In the genomic region with DNA sequence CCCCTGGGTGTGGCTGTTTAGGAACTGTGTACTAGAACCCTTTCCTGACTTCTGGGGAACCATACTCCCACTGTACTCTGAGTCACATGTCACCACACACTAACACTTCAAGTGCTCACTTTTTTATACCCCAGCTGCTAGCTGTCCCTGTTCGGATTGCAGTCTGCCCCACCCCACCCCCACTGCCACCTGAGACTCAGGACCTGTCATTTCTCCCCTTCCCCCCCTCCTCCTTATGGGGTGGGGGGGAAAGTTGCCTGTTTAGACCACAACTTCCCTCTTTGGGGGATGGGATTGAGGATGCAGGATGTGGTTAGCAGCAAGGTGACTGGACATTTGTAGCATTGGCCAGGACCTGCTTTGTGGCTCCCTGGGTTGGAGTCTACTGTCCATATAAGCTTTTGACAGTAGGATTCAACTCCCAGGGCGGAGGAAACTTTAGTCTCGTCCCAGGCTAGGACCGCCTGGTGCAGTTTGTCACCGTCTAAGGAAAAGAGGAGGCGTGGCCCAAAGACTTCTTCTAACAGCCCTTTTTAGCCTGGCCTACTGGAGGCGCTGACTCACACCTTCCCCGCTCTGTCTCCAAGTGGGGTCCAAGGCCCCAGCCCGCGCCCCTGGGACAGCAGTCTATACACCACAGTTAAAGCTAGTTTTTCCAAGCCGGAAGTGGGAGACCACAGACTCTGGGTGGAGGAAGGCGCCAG, we compare ENCODE assay signal across 7 mouse cellular contexts. TPM values are rescaled to one million over a fixed set of nuclear protein-coding genes. Genes with fewer than 3 reads are reported as not detected.
A peak's percentile ranks its signal among the peaks of the same experiment; 100 is the strongest.
DNase-seq lines count a peak whose midpoint lies in the region; ATAC-seq and TF ChIP-seq lines count a peak whose summit lies in the region.

No protein-coding gene starts in this region.

- H3K4me2 ChIP-seq in hindbrain, postnatal 0 days (ENCODE audit: low read depth, low read length) = peak overlapping the region; percentile 46

- DNase-seq in kidney, postnatal 10 days = peak; percentile 49
- no peak for DNase-seq in kidney, adult 8-10 months
- DNase-seq in R1 (ENCODE audit: low read depth, low spot score) = peak; percentile 77
- DNase-seq in hindbrain, postnatal 0 days (ENCODE audit: low spot score) = no peak
- no peak for DNase-seq in layer of hippocampus, adult 11-12 months (ENCODE audit: low spot score)
- DNase-seq in left cerebral cortex, adult 9 months (ENCODE audit: low spot score in 2 of 2) = no peak

- no peak overlapping the region for H3K27ac ChIP-seq in hindbrain, postnatal 0 days

- H3K27me3 ChIP-seq in hindbrain, postnatal 0 days (ENCODE audit: insufficient read depth, low read length) = no peaks in the 10 kb centered on the region
- peaks cover 34% of the 10 kb centered on the region for H3K27me3 ChIP-seq in megakaryocyte, embryonic 14.5 days (replicated peaks)

- no peak overlapping the region for H3K9ac ChIP-seq in hindbrain, postnatal 0 days (replicated peaks; ENCODE audit: low read length)

- TF ChIP-seq CTCF in hindbrain, postnatal 0 days (IDR thresholded peaks at IDR 0.05; ENCODE audit: low read depth) = no peak

- WGBS in hindbrain, postnatal 0 days = 48% methylated on average over 12 of the region's 12 CpGs

- H3K36me3 ChIP-seq in hindbrain, postnatal 0 days (ENCODE audit: insufficient read depth, low read length) = no peaks in the 10 kb centered on the region
- no peaks in the 10 kb centered on the region for H3K36me3 ChIP-seq in megakaryocyte, embryonic 14.5 days (replicated peaks; ENCODE audit: low read length)

- no peak for ATAC-seq in hindbrain, postnatal 0 days

- H3K4me3 ChIP-seq in hindbrain, postnatal 0 days (ENCODE audit: low read length) = no peak overlapping the region
- peak overlapping the region; percentile 85 for H3K4me3 ChIP-seq in megakaryocyte, embryonic 14.5 days (replicated peaks)

- H3K9me3 ChIP-seq in hindbrain, postnatal 0 days (ENCODE audit: low read length) = no peaks in the 10 kb centered on the region
- no peaks in the 10 kb centered on the region; the same call in 1 of the 2 replicates for H3K9me3 ChIP-seq in megakaryocyte, embryonic 14.5 days

- no peaks in the 10 kb centered on the region for H3K4me1 ChIP-seq in hindbrain, postnatal 0 days (ENCODE audit: insufficient read depth, low read length)
- peaks cover 34% of the 10 kb centered on the region for H3K4me1 ChIP-seq in megakaryocyte, embryonic 14.5 days

RNA-seq across cellular contexts. Expression of a gene that starts 2.5 kb away (rescaled TPM):
- 12.9 and 27.7 TPM in 2 replicates for total RNA-seq in hindbrain, postnatal 0 days (2014; rRNA removed)
- polyA plus RNA-seq in hindbrain, postnatal 0 days (2015; fragmentation: Nextera tagmentation; extraction: Ambion mirVana) = 25.2 and 26.5 TPM in 2 replicates
- polyA plus RNA-seq in megakaryocyte, embryonic 14.5 days (2012; ENCODE audit: insufficient read depth, low replicate concordance) = 18.5 and 29.3 TPM in 2 replicates

RNA-seq across cellular contexts. Expression of a gene that starts 7.3 kb away (rescaled TPM):
- 4.2 TPM in 1 of 2 replicates, not detected in the other for total RNA-seq in hindbrain, postnatal 0 days (2014; rRNA removed)
- polyA plus RNA-seq in hindbrain, postnatal 0 days (2015; fragmentation: Nextera tagmentation; extraction: Ambion mirVana) = 0.18 and 0.29 TPM in 2 replicates
- polyA plus RNA-seq in megakaryocyte, embryonic 14.5 days (2012; ENCODE audit: insufficient read depth, low replicate concordance) = not detected in 2 replicates

RNA-seq across cellular contexts. Expression of a gene that starts 16.7 kb away (rescaled TPM):
- 1.6 and 1.8 TPM in 2 replicates for total RNA-seq in hindbrain, postnatal 0 days (2014; rRNA removed)
- polyA plus RNA-seq in hindbrain, postnatal 0 days (2015; fragmentation: Nextera tagmentation; extraction: Ambion mirVana) = 1.1 and 1.6 TPM in 2 replicates
- 3.0 and 5.9 TPM in 2 replicates for polyA plus RNA-seq in megakaryocyte, embryonic 14.5 days (2012; ENCODE audit: insufficient read depth, low replicate concordance)

RNA-seq across cellular contexts. Expression of a gene that starts 23.2 kb away (rescaled TPM):
- 11.0 and 12.0 TPM in 2 replicates for total RNA-seq in hindbrain, postnatal 0 days (2014; rRNA removed)
- polyA plus RNA-seq in hindbrain, postnatal 0 days (2015; fragmentation: Nextera tagmentation; extraction: Ambion mirVana) = 38.4 and 38.8 TPM in 2 replicates
- polyA plus RNA-seq in megakaryocyte, embryonic 14.5 days (2012; ENCODE audit: insufficient read depth, low replicate concordance) = 2.4 TPM in 1 of 2 replicates, not detected in the other

RNA-seq across cellular contexts. Expression of a gene that starts 35.5 kb away (rescaled TPM):
- 500 and 512 TPM in 2 replicates for total RNA-seq in hindbrain, postnatal 0 days (2014; rRNA removed)
- 320 and 325 TPM in 2 replicates for polyA plus RNA-seq in hindbrain, postnatal 0 days (2015; fragmentation: Nextera tagmentation; extraction: Ambion mirVana)
- 1.4 TPM in 1 of 2 replicates, not detected in the other for polyA plus RNA-seq in megakaryocyte, embryonic 14.5 days (2012; ENCODE audit: insufficient read depth, low replicate concordance)

Comparison
In these comparisons a context has a peak if more than half of its experiments do, and no peak if none do; other contexts are left out.
1. DNase-seq: peak in kidney, postnatal 10 days (single experiment) and R1 (single experiment); none in kidney, adult 8-10 months (0 of 2), hindbrain, postnatal 0 days (single experiment), layer of hippocampus, adult 11-12 months (single experiment) and left cerebral cortex, adult 9 months (0 of 2).